Mouse (Mus musculus) left cerebral cortex, adult 8-10 months (tissue): ENCODE results near the gene Alox5ap. TPM values are rescaled to one million over a fixed set of nuclear protein-coding genes. Genes with fewer than 3 reads are reported as not detected.

Source experiments
- DNase-seq, 2 experiments: peaks; one replicate each; pipeline ENCODE4 v3.0.0; 2022; ENCODE audit warnings: low spot score in 2 of 2
- total RNA-seq, 4 experiments: library from RNA; stranded (reverse); gene quantifications; 2 replicates each; pipeline ENCODE4 v1.2.4; 2022

The Alox5ap gene
- total RNA-seq, result 10 to 100 TPM in 3 of 4 experiments, 1 to 10 TPM in 1; 6.7 to 14.3 (median 11.2) TPM

DNA sequence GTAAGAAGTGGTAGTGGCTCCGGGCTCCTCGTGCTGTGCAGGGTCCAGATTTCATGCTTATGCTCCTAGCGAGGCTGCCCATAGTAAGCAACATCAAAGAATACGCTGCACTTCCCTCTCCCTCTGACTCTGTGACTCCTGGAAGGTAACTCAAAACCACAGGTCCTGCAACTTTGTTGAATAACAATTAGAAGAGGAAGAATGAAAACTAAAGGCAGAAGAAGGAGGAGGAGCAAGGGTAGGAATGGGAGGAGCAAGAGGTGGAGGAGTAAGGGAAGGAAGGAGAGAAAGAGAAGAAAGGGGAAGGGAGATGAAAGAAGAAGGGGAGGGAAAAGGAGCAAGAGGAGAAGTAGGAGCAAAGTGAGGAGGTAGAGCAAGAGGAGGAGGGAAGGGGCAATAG lies at the start of gene Alox5ap:
TSS of gene Alox5ap (plus strand) at position 363 of the 400 bp plus-strand sequence.
- no peak for DNase-seq

- DNase-seq, result no peak
Measured at GRCm38 (mm10) chr5:149215540-149215939, 49.0 kb upstream of the Alox5ap start.

DNA sequence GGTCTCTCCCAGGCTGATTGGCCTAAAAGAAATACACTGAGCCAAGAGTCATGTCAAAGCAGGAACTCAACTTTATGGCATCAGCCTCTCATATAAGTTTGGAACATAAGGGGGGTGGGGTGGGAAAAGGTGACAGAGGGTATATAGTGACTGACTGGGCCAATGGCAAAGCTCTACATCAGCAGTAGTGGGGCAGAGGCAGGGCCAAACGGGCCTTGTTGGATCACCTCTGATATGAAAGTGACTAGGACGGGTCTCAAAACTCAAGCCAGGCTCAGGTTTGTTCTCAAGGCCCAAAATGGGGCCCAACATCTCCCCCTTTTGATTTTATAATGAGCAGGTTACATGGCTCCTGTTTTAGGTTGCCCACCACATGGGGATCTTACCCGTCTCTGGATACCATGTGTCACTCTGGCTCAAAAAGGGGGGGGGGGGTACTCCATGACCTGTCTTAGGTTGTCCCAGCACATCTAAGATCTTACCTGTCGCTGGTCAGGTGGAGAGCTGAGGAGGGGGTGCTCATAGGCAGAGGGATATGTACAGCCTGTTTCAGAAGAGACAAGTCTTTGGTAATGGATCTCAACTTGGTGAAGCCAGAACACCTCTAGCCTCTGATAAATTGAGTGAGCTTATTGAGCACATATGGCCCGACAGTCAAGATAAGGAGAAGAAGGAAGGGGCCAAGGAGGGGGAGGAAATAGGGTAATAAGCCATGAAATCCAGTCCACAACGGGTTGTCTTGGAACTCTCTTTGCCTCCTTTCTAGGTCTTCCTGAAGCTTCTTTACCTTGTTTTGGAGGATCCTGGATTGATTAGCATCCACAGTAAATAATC lies 46.8 kb upstream of the Alox5ap start:
- DNase-seq, result no peak

- DNase-seq, result no peak
Measured at GRCm38 (mm10) chr5:149219493-149219892, 45.1 kb upstream of the Alox5ap start.

DNA sequence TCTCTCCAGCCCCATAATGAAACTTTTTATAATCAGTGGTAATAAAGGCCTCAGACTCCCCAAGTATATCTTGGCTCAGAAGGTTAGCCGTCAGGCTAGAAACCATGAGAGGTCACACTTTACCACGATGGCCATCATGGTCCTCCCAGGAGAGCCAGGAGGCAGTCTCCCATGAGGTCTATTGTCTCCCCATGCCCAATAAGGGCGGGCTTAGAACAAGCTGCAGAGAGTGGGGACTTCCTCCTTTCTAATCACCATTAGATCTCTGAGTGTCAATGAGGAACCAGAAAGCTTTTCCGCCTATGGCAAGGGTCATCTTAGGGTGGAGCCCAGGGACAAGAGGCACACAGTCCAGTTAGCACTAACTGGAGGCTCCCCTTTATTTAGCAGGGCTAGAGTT lies 43.2 kb upstream of the Alox5ap start:
- DNase-seq, result no peak

- no peak for DNase-seq
Measured at GRCm38 (mm10) chr5:149224666-149225065, 39.9 kb upstream of the Alox5ap start.

DNA sequence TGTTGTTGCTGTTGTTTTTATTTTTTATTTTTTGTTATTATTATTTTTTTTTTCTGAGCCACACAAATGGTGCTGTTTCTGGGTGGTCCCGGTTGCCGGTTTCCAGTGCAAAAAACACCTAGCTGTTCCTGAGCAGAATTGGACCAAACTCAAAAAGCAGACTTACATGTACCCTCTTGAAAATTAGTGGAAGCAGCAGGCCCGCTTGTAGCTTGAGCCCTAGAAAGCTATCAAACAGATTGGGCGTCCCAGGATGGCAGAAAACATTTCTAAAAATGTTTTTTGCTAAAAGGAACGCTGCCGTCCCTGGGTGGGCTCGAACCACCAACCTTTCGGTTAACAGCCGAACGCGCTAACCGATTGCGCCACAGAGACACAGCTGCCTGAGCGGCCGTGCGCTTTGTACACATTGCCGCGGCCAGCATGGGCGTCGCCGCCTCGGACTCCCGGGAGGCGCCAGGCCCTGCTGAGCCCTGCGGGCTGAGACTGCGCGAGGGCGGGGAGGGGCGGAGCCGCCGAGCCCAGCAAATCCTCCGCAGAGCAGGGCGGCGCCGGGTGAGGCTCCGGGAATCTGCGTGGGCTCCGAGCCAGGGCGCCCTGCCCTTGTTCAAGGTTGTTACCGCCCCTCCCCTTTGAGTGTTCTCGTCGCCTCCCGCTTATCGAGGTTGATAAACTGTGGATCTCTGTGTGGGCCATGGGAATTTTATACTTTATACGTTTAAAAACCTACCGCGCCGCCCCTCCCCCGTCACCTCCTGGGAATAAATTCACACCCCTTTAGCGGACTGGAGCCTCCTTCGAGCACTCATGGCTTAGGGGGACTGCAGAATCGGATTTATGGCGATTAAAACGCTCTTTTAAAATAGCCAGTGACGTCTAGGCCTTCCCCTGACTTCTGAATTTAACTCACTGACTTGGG lies 35.6 kb upstream of the Alox5ap start:
- DNase-seq, result peak; percentile 96 to 100

DNA sequence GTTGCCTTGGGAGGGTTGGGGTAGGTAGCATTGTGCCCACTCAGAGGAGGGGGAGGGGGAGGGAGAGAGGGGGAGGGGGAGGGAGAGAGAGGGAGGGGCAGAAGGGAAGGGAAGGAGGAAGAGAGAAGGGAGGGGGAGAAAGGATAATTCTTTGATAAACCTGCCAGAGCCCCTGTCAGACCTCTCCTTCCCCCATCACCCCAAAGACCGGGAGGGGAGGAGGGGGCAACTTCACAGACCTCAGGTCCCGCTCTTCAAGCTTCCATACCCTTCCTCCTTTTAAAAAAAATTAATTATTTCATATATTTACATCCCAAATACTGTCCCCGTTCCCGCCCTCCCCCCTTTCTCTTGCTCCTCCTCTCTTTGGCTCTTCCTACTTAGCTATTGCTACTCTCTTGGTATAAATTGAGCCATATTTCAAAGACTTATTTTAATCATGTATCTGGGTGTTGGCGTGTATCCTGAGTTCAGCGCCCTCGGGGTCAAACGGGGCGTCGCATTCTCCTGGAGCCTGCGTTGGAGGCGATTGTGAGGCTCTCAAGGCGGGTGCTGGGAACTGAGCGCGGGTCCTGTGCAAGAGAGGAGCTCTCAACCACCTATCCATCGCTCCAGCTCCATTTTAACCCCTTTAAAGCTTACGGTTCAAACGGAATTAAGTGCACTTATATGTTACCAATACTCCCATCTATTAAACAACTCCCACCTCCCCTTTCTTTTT lies 34.8 kb upstream of the Alox5ap start:
- DNase-seq, result no peak

DNA sequence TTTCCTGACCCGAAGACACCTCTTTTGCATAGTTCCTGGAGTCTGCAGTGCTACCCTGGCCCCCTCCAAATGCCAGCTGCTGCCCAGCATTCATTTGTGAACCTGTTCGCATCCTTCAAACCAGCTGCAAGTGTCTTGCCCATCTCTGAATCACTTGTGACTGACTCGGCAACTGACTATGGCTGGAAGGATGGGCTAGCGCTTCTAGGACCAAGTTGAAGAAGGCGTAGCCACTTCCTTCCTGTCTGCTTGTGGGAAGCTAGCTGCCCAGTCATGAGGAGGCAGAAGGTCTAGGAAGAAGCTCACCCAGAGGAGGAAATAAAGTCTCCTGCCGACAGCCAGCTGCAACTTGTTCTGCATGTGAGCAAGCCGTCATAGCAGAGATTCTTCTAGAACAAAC lies 29.6 kb upstream of the Alox5ap start:
- no peak for DNase-seq

DNA sequence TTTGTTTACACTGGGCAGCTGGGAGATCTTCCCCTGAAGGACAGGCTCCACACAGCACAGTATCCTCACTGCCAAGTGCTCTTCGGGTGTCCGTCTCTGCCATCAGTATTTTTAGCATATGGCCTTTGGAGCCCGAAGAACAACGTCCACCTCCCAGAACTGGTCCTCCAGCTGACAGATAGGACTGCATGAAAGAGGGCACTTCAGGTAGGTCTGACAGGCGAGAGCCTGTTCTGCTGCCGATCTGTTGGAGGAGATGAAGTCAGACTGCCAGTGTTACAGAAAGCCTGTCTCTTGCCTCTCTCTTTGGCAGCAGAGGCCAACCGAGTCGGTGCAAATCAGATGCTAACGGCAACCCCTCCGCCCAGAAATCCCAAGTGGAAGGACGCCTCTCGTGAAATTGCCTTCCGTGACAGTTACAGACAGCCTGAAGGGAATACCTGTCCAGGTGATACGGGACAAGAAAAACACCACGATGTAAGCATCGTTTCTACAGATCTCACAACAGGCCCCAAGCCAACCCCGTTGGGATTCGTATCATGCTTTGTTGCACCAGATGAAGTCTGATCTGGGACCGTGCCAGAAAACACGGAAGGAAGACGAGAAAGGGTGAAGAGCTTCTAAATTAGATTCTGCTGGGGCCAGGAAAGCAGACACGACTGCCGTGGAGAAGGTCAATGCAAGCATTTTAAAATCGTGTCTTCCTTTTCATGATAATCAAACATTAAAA lies 27.2 kb upstream of the Alox5ap start:
- DNase-seq, result no peak

GRCm38 (mm10) chr5:149242467-149242866 lies 22.1 kb upstream of the Alox5ap start:
- no peak for DNase-seq

DNA sequence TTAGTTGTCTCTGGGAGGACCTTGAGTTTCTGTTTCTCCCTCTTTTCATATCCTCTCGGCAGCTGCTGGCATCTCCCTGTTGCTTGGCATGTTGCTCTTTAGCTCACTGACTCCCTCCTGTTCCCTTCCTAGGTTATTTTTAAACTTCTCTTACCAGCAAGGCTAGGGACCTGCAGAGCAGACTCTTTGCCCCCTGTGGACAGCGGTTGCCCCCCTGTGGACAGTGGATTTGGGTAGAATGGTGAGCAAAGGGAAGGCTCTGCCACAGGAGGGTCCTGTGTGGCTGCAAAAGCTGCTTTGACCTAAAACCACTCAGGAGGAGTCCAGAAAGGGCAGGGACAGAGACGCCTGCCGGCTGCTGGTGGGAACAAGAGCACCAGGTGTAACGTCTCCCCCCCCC lies 21.5 kb upstream of the Alox5ap start:
- DNase-seq, result no peak

GRCm38 (mm10) chr5:149245391-149245964 lies 19.1 kb upstream of the Alox5ap start:
- no peak for DNase-seq

DNA sequence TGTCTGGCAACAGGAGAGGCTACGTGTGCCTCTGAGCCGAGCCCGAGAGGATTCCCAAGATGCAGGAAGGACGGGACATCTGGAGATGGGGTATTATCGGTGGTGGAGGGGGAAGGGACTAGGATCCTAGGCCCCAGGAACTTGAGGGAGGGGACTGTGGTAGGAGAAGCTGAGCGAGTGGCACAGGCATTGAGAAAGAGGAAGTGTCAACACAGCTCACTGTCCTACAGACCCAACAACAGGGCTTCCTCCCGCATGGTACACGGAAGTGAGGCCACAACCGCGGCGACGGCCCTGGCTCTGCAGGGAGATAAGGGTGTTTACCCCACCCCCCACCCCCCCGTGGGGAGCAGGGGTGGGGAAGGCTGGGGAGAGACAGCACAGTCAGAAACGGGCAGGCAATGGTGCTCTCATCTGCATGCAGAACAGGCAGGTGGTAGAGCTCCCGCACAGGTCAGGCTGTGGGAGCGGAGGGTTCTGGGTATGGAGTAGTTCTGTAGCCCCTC lies 18.5 kb upstream of the Alox5ap start:
- no peak for DNase-seq

DNA sequence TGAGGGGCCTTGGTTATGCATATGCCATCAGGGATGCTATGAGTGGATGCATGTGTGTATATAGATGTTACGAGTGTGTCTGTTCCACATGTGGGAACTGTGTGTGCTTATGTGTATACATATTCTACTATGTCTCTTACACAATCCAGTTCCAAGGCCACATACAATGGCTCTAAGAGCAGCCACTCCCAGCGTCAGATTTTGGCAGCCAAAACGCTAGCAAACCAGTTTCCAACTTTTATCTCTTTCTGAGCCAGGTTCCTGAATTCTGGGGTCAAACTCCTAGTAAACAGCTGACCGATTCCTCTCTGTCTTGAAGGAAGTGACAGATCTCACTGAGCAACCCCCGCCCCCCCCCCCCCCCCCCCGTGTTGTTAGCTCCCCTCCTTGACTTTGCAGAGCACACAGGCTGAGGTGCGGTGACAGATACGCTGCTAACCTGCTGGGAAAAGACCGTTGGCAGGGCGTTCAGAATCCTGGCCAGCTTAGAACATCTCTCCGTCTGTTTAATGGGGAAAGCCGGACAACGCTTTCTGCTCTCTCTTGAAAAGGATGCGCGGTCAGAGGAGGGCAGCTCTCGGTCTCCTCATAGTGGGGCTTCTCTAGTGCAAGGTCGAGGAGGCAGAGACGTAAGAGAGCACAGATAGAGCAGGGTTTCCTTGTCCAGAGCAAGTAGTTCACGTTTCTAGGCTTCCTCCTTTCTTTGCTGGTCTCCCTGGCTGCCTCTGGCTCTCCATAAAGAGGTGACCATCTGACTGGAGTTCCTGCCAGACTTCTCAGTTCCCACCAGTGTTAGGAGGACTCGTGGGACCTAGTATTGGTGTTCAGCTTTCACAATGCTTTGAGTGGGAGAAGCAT lies 17.3 kb upstream of the Alox5ap start:
- no peak for DNase-seq

DNA sequence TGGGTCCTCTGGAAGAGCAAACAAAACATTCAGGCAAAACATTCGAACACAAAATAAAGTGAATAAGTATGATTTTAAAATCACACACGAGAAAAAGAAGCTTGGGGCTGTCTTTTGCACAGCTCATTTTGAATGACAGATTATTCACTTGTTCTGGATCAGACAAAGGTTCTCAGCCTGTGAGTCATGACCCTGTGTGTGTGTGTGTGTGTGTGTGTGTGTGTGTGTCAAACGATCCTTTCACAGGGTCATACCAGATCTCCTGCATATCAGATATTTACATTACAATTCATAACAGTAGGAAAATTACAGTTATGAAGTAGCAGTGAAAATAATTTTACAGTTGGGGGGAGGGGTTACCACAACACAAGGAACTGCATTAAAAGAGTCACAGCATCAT lies 12.3 kb upstream of the Alox5ap start:
- DNase-seq, result no peak

DNA sequence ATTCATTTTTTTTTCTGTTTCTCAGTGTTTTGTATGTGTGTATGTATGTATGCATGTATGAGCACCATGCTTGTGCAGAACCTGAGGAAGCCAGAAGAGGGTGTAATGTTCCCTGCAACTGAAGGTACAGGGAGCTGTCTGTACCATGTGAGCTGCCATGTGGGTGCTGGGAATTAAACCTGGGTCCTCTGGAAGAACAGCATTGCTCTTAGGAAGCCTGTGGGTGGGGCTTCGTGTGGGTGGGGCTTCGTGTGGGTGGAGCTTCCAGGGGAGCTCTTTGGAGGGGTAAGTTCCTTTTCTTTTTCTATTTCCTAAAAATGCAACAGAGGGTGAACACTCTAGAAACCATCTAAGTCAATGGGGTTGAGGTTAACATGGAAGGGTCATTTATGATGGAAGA lies 11.1 kb upstream of the Alox5ap start:
- DNase-seq, result no peak

GRCm38 (mm10) chr5:149255522-149255921 lies 9.0 kb upstream of the Alox5ap start:
- DNase-seq, result no peak

- no peak for DNase-seq
Measured at GRCm38 (mm10) chr5:149257518-149258281, 6.9 kb upstream of the Alox5ap start.
